Mouse (Mus musculus) retina, postnatal 7 days (tissue): ENCODE measurements at regions not wholly inside any gene's neighbourhood (a gene's known extent, or its start where the extent isn't known, plus 50 kb on each side); places are given as distances from the start of the nearest gene placed in this dataset.

Experiments used
- DNase-seq: peaks from one replicate; pipeline ENCODE4 v3.0.0-alpha.2; 2012; ENCODE audit warnings: low read depth, low spot score

DNA sequence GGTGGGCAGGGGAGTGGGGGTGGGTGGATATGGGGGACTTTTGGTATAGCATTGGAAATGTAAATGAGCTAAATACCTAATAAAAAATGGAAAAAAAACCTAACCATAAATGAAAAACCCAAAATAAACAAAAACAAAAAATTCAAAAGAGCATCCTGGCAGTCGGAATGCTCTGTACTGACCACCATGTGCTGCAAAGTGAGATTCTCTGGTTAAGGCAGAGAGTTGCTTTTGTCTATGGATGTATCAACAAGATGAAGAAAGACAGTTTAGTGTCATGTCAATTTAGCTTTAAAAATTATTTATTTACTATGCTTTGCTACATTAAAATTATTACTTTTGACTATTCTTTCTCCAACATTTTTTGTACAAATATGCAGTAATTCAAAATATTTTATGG, 88.5 kb downstream of the E330014E10Rik start:
- DNase-seq: no peak

DNA sequence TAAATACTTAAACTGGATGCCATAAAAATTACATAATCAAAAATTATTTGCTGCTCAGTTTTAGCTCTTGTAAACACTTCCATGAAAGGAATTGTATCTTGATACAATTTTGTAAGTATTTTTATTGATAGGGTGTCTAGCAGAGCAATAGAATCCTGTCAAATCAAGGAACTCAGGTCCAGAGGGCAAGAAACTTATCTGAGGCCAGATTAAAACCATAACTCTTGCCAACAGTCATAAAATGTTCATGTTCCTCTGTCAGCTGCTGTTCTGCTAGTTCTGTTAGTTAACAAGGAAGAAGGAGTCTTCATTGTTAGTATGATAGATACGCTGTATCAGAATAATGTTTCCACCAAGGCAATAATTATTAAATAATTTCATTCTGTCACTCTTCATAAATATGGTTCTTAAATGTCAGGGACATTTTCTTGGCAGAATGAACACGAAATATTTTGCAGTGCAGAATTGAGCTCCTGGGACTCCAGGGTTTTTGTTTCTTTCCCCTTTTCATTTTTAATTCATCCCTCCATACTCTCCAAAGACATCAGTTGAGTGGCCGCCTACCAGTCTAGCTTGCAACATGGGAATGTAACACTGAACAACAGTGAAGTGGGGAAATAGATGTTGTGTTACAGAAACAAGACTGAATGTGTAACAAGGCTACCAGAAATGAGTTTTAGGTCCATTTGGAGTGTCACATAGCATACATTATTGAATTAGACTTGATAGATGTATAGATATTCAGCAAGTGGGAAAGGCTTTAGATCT, 89.1 kb downstream of the E330014E10Rik start:
- no peak for DNase-seq

DNA sequence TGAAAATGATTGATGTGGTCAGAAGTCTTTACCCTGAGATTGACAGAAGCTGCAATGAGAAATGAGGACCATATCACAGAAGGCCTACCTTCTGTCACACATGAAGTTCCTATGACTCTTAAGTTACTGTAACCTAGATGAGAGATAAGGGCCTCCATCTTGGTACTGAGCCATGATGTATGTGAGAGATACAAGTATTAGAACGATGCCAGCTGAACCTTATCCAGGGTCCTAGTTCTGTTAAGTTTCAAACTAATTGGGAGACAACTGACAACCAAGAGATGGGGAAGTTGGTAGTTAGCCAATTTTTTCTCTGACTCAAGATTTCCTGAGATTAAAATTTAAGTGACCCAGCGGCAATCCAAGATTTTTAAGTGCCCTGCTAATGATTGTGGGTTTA, 89.7 kb downstream of the E330014E10Rik start:
- no peak for DNase-seq

DNA sequence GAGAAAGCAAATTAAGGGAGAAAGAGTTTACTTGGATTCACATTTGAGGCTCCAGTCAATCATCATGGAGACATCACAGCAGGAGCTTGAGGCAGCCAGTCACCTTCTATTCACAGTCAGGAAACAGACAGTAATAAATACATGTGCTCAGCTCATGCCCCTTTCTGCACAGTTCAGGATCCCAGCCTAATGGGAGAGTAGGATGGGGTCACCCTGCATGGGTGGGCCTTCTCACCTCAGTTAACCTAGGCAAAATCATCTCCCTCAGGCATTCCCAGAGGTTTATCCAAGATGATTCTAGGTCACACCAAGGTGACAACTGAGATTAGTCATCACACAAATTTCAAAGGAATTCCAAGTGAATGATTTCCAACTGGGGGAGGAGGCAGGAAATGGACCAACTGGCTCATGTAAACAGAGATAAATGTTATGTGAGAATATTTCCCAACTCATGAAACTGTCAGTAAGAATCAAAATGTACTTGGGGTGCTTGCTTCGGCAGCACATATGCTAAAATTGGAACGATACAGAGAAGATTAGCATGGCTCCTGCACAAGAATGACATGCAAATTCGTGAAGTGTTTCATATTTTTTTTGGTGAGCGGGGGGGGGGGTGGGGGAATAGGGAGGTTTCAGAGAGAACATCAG, 89.8 kb upstream of the Cxcl13 start:
- no peak for DNase-seq

DNA sequence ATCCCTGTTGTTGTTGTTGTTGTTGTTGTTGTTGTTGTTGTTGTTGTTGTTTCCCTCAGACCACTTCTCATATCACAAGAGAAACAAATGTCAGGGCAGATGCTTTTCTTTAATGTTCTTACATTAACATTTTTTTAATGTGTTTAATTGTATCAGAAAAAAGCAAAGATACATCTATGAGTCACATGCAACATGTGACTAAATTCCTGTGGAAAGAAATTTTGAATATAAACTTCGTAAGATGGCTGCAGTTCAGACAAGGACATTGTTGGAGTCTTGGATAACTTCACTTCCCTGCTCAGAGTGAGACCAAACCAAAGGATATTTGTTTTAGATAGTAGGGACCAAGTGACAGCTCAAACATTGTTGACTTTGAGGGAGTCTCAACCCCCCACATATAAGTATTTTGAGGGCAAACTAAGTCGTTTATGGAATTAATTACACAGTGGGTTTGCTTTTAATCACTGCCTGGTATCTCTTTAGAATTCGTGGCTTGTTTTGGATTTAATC, 86.4 kb upstream of the Cxcl13 start:
- DNase-seq: no peak

DNA sequence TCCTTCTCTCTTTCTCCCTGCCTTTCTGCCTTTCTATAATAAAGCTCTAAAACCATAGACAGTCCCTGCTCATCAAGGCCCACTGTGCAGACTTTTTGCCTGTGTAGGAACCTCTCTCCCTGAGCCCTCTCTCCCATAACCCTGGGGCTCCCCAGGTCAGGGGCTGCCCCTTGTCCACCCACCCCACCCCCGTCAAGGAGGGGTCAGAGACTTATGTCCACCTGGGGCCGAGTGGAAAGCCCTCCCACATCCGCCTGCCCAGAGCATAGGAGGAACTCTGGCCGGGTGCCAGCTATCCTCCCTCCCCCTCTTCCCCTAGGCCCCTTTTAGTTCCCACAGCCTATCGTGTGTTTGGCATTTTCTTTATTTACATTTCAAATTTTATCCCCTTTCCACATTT, 81.8 kb upstream of the Cxcl13 start:
- no peak for DNase-seq

DNA sequence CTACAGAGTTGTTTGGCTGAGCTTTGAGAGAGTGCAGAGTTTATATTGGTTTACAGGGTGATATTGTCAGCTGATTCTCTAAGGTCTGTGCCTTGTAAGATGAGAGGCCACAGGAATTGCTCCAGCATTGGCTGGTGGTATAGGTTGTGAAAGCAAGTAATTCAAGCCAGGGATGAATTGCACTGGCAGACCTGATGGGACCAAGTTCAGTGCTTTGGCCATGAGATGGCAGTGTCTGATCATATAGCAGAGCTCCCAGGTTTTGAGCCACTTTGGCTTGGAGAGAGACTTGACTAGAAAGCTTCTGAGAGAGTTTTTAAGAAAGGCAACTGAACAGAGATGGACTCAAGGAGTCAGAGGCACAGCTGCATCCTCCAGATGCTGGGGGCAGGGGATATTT, 75.8 kb upstream of the Cxcl13 start:
- peak; percentile 8 for DNase-seq
